Mouse (Mus musculus) neural tube, embryonic 11.5 days (tissue): ENCODE measurements around the gene Hectd1. TPM values are rescaled to one million over a fixed set of nuclear protein-coding genes. Genes with fewer than 3 reads are reported as not detected.

Experiments used
- ATAC-seq: fragments of 200-750 bp; cut with Nextera tagmentation; 2 replicates; pipeline ENCODE4 v1.8.0; 2017; ENCODE audit warnings: moderate number of reproducible peaks, mild to moderate bottlenecking, moderate TSS enrichment, moderate library complexity; ENCODE audit not compliant: insufficient read depth, low FRiP score, low TSS enrichment
- DNase-seq: peaks from one replicate; pipeline ENCODE4 v3.0.0-alpha.2; 2015; ENCODE audit warnings: low spot score
- H3K27ac ChIP-seq: fragments of 300-500 bp; sonication (generic); 2 replicates; pipeline ENCODE4 v1.5.1; 2014; ENCODE audit warnings: low read depth, mild to moderate bottlenecking, low read length
- H3K27me3 ChIP-seq: fragments of 300-500 bp; sonication (generic); 2 replicates; pipeline ENCODE4 v1.6.1; 2014; ENCODE audit warnings: mild to moderate bottlenecking, low read length, mixed read lengths; ENCODE audit not compliant: control insufficient read depth, insufficient read depth
- H3K36me3 ChIP-seq: fragments of 300-500 bp; sonication (generic); 2 replicates; pipeline ENCODE4 v1.6.1; 2014; ENCODE audit warnings: mild to moderate bottlenecking, low read length, moderate library complexity, mixed read lengths; ENCODE audit not compliant: control insufficient read depth, insufficient read depth
- H3K4me1 ChIP-seq: fragments of 300-500 bp; sonication (generic); 2 replicates; pipeline ENCODE4 v1.6.1; 2014; ENCODE audit warnings: low read length, mixed read lengths; ENCODE audit not compliant: control insufficient read depth, insufficient read depth
- H3K4me2 ChIP-seq: fragments of 300-500 bp; sonication (generic); 2 replicates; pipeline ENCODE4 v1.6.1; 2014; ENCODE audit warnings: low read depth, mild to moderate bottlenecking, moderate library complexity
- H3K4me3 ChIP-seq: fragments of 300-500 bp; sonication (generic); 2 replicates; pipeline ENCODE4 v1.5.1; 2014; ENCODE audit warnings: low read depth, low read length
- H3K9ac ChIP-seq: fragments of 300-500 bp; sonication (generic); 2 replicates; pipeline ENCODE4 v1.6.1; 2014; ENCODE audit warnings: mild to moderate bottlenecking, low read length
- H3K9me3 ChIP-seq: fragments of 300-500 bp; sonication (generic); 2 replicates; pipeline ENCODE4 v1.6.1; 2016; ENCODE audit warnings: low read length; ENCODE audit not compliant: control insufficient read depth
- WGBS: fragments of 180-500 bp; shearing (Covaris S2); extraction: QIAGEN DNeasy Blood & Tissue Kit; methylation state at CpG from one replicate; pipeline ENCODE4 v1.1.7; 2014; 5-methylcytosine and 5-hydroxymethylcytosine counted together
- polyA plus RNA-seq: library from polyadenylated mRNA; unstranded; fragments of >200 nt; fragmentation: Nextera tagmentation; extraction: Ambion mirVana; gene quantifications from 2 replicates; pipeline ENCODE4 v1.2.1, GENCODE M21; 2014

Gene Hectd1
- polyA plus RNA-seq, 1 experiment from 2014 or later: 36.4 TPM

DNA sequence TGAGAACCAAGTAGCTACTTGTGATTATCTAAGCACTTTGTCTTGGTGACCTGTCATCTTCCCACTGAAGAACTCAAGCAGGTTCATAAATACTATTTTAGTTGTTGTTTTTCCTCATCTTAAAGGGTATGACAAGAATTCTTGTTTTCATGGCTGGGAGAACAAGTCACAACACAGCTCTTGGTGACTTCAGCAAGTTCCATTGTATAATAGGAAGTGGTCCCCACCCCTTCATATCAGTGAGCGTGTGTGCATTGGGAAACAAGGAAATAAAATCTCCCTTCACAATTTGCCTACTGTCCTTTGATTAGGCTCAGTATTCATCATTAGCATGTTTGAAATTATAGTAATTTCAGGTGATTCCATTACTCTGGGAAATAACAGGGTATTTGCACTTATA lies 134.4 kb downstream of the Hectd1 start:
- 100% methylated on average over 1 of the region's 1 CpGs for WGBS
- Histone ChIP-seq H3K9ac (no peak overlapping the region), H3K27ac (no peak overlapping the region), H3K9me3 (no peaks in the 10 kb centered on the region), H3K4me2 (no peak overlapping the region), H3K4me1 (no peaks in the 10 kb centered on the region; the same call in 1 of the 2 replicates), H3K27me3 (no peaks in the 10 kb centered on the region), H3K4me3 (no peak overlapping the region), H3K36me3 (no peaks in the 10 kb centered on the region)
- DNase-seq: no peak
- no peak for ATAC-seq

DNA sequence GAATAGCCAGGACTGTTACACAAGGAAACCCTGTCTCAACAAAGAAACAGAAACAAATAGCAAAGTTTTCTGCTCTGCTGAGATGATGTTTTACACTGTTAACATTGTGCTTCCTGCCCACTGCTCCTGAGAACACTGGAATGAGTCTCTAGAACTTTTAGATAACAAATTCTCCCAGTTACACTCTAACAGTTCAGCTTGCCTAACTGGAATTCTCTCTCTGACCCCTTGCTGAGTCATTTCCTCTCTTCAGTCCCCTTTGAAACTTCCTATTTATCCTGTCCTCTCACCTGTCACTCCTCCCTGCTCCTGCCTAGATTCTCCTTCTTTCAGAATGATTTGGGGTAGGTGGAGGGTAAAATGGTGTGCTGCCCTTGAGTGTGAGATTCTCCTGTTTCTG lies 135.2 kb downstream of the Hectd1 start:
- no peak overlapping the region for H3K27ac ChIP-seq
- DNase-seq (no peak), ATAC-seq (no peak)
- no peak overlapping the region for H3K4me2 ChIP-seq
- no peaks in the 10 kb centered on the region for H3K9me3 ChIP-seq
- no peak overlapping the region for H3K9ac ChIP-seq
- no peaks in the 10 kb centered on the region for H3K27me3 ChIP-seq
- H3K4me1 ChIP-seq: no peaks in the 10 kb centered on the region; the same call in 1 of the 2 replicates
- no peaks in the 10 kb centered on the region for H3K36me3 ChIP-seq
- H3K4me3 ChIP-seq: no peak overlapping the region

Other genes with a start within 250 kb of the Hectd1 start
- 3.5 and 3.8 TPM in 2 replicates for gene Coch, start 236.2 kb downstream of the Hectd1 start, polyA plus RNA-seq
- gene Ap4s1, start 138.5 kb downstream of the Hectd1 start, polyA plus RNA-seq: 44.2 and 50.1 TPM in 2 replicates
- gene Strn3, start 137.6 kb downstream of the Hectd1 start, polyA plus RNA-seq: 57.7 and 60.1 TPM in 2 replicates
- gene Heatr5a, start 141.8 kb upstream of the Hectd1 start, polyA plus RNA-seq: 10.2 and 11.1 TPM in 2 replicates
- gene Dtd2, start 177.0 kb upstream of the Hectd1 start, polyA plus RNA-seq: 20.7 and 21.9 TPM in 2 replicates
- not detected in 2 replicates for gene Gpr33, start 198.5 kb upstream of the Hectd1 start, polyA plus RNA-seq